Mouse (Mus musculus): ENCODE measurements at regions not wholly inside any gene's neighbourhood (a gene's known extent, or its start where the extent isn't known, plus 50 kb on each side); places are given as distances from the start of the nearest gene placed in this dataset.

DNA sequence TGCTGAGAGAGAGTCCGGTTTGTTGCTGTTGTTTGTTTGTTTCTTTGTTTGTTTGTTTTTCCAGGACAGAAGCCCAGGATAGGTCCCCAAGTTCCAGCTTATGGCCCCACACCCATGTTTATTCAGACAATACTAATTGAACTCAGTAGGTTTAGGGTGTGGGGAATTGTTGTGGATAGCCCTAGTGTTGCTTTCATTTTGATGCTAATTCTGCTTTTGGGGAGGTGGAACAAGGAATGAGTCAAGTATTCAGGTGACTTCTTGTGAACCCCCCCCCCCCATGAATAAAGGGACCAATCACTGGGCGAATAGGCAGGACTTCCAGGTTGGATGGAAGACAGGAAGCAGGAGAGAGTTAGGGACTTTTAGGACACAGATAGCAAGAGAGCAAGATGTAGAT lies 75.0 kb upstream of the Intu start:
- DNase-seq (ENCODE audit: low spot score in 2 of 2) = no peak

DNA sequence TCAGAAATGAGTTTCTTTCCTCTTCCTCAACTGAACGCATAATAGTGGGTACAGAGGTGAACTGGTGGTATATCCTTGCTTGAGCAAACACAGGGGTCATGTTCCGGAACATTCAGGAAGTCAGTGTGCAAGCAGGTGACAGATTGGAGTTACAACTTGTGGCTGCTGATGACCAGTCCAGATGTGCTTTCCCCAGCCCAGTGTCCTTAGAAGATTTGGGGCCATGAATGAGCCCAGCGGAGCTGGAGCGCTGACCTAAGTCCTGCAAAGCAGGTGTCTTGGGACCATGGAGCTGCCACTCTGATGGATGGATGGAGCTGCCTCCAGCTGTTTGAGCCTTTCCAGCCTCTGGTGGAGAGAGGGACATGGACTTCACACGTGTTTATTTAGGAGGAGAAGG lies 72.6 kb upstream of the Intu start:
- no peak for DNase-seq (ENCODE audit: low spot score in 2 of 2)

DNA sequence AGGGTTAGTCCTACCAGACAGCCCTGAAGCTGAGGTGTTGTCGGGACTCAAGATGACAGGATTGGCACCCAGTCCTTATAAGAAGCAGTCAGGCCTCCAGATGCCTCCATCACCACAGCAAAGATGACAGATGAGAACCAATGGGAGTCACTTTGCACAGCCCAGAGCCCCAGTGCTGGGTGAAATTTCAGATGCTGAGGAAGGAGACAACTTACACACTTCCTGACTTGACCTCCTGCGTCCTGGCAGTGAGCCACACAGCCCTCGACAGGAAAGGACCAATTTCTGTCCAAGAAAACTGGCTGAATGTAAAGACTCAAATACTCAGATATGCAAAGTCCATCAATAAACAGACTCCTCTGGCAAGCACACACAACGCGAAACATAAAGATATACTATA lies 67.6 kb upstream of the Intu start:
- DNase-seq (ENCODE audit: low spot score in 2 of 2) = no peak

DNA sequence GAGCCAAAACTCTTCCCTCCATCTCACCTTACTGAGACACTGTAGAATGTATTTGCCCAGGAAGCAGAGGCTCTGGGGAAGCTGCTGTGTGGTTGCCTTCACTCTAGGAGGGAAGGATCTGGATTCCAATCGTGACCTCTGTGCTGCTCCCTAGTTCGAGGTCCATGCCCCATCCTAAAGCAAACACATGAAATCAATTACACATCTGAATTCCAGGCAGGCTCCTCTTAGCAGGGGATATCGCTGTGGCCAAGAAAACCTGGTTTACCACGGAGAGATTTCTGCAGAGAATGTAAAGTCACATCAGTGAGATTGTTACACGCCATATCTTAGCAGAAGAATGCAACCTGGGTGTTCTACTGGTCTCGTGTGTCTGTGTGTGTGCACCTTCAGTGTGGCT lies 61.0 kb upstream of the Intu start:
- DNase-seq (ENCODE audit: low spot score in 2 of 2) = no peak

DNA sequence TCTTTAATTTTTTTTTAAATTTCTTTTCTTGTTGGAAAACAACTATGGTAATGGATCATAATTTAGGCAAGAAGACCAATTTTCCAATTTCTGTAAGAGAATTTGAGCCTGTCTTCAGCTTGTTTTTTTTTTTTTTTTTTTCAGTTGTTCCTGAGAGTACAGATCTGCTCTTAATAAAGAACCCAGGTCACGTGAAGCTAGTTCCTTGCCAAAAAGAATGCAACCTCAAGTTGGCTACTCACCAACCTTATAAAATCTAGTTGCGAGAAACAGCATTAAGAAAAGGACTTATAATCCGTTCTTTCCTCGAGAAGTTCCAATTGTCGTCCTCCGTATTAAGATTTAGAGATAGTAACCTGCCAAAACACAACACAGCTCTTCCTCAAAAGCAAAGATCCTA lies 58.3 kb upstream of the Intu start:
- DNase-seq (ENCODE audit: low spot score in 2 of 2) = no peak

DNA sequence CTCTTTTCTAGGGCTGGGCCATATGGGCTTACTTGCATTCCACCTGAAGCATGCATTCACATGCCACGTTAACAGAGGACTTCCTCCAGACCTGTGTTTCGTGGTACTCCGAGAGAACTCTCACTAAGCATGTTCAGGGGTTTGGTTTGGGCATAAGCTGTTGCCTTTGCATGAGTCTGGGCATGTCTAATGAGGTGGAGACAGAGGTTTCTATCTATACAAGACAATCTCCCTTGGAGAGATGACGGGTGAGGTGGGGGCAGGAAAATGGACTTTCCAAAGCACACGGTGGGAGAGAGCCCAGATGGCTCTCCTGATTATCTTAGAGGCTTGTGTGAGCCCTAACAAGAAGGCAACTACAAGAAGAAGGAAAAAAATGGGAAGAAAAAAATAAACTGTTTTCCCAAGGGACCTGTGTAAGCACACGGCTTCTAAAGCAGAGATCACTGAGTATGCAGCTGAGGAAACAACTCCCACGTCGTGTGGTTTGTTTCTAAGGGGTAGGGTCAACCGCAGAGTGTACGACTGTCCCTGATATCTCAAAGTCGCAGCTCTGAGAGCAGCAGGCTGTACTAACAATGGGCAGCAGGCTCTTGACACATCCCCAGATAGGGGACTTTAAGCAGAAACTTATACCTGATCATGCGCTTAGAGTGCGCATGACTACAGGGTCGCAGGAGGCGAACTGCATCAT lies 50.7 kb upstream of the Intu start:
- DNase-seq (ENCODE audit: low spot score in 2 of 2) = no peak
